Mouse (Mus musculus): ENCODE data around the gene Tagln3.

Tagln3 gene

DNA sequence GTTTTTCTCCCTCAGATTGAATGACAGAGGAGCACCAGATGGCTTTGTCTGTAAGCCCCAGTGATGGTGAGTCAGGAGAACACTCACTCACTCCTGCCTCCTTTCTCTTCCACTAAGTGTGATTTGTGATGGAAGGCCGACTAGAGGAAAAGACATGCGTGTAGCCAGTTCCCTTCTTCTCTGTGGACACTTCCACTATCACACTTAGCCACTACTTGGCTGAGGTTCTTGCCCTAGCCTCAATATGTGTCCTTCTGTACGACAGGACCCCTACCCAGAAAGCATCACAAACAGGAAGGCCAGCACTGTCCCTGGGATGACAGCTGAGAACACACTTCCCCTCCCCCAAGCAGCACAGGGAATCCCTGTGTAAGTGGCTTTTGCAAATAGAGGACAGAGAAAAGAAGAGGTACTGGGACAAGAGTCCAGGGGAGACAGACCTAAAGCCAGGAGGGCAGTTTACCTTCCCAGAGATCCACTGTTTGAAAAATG, 1.9 kb downstream of the Tagln3 start:
- in situ Hi-C loops (cut with MboI, MseI): no loop called here

DNA sequence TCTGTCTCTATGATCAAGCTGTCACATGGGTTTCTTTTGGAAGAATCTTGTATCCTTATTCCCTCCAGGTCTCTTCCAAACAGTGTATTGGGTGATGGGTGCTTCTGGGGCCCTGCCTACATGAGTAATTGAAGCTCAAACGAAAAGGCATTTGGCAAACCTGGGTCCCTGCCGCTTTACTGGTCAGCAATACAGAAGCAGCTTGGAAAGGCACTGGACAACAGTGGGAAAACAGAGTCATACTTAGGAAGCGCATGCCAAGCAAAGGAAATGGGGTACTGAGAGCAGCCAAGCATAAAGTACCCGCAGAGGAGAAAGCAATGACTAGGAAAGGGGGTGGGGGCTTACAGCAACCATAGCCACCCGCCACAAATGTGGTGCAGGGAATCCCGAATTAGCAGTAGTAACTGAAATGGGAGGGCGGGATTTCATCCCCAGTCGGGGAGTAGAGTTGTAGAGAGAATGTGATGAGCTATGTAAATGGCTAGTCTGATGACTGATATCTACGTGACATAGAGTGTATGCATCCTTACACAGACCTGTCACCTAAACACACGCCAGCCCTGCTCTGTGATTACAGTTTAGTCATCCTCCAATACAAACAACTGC, 4.3 kb downstream of the Tagln3 start:
- in situ Hi-C loops (cut with MboI, MseI): no loop called here

DNA sequence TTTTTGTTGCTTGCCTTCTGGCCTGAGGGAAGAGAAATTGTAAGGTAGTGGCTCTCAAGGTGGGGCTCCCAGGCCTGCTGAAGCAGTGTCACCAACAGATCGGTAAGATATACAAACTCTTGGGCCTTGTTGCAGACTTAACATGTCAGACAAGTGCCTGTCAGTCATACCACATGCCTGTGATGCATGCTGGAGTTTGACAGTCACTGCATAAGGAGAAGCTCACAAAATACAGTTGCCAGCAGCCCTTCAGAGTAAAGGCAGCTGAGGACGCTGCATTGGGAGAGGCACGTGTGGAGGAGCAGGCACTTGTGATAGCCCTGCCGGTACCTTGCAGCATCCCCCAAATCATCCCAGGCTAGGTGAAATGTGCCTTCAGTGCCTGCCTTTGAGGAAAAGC, 6.1 kb downstream of the Tagln3 start:
- in situ Hi-C loops (cut with MboI, MseI): no loop called here

DNA sequence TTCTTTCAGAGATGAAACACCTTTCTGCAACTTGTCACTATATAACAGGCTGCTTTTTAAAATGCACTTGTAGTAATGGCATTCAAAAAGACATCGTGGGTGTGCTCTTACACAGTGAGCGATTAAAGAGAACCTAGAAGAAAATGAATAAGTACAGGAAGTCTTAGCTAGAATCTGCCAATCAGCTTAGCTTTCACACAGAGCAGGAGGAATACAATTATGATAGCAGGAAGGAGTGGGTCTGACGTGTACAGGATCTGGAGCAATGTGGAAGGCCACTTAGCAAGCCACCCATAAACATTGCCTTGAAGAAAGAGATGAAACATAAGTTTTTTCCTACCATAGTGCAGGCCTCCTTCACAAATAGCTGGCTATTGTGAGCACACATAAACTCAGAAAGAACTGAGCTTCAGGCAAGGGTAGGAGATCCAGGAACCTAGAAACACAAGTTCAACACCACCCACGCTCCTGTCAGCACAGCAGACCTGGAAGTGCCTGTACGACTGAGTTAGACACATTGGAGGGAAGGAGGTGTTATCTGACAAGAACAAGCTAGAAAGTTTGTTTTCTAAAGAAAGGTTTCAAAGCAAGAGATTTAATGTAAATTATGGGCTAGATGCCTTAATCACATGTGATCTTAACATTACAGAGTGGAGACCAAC, 9.8 kb downstream of the Tagln3 start:
- in situ Hi-C loops (cut with MboI, MseI): no loop called here

DNA sequence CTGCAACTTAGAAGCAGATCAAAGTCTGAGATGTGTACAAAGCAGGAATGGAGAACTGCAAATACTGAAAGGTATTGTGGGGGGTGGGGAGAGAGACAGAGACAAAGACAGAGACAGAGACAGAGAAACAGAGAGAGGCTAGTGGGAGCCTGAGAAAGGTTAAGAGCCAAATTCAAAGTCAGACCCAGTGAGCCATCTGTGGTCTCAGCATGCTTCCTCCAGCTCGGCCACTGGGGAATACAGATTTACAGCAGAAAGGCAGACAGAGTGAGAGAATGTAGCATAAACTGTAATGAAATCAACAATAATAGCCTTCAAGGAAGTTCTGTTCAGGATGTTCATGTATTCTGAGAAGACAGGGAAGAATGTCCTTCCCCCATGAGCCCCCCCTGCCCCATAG, 10.5 kb downstream of the Tagln3 start:
- in situ Hi-C loops (cut with MboI, MseI): no loop called here

DNA sequence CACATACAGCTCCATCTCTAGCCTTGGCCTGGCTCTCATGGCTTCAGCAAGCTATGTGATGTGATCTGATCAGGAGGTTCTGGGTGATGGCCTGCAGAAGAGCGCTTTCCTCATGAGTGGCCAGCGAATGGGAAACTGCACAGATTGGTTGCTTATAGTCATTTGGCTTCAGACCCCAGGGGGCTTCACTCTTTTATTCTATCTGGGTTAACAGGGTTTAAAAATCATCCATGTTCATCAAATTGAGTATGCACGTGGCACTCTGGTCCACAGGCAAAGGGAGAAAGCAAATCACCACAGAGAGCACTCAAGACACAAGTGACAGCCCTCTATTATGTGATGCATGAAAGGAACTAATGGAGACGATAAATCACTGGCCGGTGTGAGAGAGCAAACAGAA, 11.1 kb downstream of the Tagln3 start:
- in situ Hi-C loops (cut with MboI, MseI): no loop called here

DNA sequence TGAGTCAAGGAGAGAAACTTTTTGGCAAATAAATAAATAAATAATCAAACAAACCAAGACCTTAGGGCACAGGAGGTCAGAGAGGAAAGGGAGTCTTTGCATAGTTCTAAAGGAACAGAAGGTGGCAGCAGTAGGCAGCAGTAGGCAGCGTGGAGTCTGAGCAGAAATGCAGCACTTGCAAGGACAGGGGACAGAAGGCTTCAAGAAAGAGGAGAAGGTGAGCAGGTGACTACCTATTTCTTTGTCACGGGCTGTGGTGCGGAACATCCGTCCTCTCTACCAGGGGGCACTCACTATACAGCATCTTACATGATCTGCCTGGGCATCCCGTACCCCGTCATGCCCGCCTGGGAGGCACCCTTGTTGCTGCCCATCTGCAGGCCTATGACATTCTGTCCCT, 13.1 kb downstream of the Tagln3 start:
- in situ Hi-C loops (cut with MboI, MseI): no loop called here

DNA sequence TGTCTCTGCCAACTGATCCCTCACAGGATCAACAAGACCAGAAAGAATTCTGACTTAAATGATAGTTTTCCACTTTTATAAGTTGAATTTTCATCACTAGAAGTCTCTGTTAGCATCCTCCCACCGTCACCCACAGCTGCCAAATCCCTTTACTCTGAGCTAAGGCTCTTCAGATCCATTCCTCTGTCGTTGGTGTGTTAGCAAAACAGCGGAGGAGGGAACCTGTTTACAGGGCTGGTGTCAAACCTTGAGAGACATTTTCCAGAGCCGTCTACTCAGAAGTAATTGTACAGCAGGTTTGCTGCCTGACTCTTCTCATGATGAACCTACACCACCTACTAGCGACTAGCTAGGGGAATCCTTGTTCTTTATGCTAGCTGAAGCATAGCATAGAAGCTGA, 25.1 kb downstream of the Tagln3 start:
- in situ Hi-C loops (cut with MboI, MseI): no loop called here

DNA sequence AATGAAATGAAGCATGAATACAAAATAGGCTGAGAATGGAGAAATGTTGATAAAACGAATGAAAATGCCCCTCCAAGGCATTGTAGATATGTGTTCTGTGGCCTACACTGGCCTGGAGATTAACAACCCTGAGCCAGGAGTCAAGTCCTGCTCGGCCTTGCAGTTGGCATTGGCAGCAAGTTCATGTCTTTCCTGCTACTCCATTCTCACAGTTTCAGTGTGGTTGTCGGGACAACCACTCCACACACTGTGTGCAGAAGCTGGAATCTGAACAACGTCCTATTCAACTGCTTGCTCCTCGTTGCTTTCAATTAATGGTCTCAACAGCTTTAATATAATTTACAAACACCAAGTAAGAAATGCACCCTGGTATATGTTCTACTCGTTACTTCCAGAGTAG, 26.4 kb downstream of the Tagln3 start:
- in situ Hi-C loops (cut with MboI, MseI): no loop called here

DNA sequence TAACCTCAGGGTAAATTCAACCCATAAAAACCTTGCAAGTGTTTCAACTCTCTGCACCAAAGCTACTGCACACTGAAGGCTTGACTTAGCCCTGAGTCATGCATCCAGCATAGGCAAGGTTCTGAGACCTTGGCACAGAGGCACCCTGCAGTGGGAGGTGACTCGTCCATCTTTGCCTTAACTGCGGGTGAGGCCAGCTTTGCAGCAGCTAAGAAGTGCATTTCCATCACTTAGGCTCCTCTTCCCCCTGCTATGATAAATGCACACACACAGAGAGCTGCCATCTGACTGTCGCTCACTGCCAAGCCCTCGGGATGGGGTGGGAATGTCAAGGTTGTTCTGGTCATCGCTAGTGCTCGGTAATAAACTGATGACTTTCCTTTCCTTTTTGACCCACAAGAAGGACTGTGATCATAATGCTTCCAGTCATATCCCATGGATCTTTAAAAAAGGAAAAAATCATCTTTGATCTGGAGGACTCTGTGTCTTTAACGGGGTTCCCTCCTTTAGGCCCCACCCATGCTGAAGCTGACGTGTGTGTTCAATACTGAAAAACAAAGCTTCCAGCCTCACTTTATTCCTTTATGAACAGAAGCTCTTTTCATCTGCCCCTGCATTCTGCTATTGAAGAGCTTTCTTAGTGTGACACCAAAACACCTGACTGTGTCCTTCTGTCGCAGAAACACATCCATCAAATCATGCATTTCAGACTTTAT, 28.8 kb downstream of the Tagln3 start:
- in situ Hi-C loops (cut with MboI, MseI): no loop called here

DNA sequence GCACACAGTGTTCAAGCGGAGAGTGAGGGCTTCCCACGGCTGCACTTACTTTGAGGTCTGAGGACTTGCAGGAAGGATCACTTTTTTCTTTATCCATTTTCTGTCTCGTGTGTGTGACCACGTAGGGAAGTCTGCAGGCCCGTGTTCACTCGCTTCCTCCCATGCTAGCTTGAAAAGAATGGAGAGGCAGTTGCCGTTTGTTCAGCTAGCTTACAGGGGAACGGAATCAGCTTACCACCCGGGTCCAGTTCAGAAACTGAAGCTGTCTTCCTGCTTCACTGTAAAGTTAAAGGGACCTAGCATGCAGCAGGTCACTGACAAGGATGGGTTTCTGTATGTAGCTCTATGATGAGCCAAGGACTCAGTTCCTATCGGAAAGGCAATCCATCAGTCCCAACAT, 30.9 kb downstream of the Tagln3 start, which contains the start of gene Tmprss7:
Gene Tmprss7, minus strand, starts transcription at position 101 of the 400 bp plus-strand sequence.
- in situ Hi-C loops (cut with MboI, MseI): no loop called here

DNA sequence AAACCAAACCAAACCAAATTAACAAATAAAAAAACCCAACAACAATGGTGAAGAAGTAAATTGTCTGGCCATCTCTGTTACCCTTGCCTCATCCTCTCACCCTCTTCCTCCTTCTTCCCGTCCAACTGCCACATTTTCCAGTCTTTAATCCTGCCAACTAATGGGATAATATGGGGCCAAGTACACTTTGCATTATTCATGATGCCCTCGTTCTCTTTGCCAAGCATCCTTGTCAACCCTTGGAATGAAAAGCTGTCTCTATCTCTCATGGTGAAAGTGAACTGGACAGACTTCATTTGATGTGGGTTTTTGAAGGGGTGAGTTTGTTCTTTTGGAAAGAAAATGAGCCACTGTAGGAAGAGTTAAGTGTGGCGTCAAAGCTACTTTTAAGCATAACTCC, 31.6 kb downstream of the Tagln3 start:
- in situ Hi-C loops (cut with MboI, MseI): no loop called here

DNA sequence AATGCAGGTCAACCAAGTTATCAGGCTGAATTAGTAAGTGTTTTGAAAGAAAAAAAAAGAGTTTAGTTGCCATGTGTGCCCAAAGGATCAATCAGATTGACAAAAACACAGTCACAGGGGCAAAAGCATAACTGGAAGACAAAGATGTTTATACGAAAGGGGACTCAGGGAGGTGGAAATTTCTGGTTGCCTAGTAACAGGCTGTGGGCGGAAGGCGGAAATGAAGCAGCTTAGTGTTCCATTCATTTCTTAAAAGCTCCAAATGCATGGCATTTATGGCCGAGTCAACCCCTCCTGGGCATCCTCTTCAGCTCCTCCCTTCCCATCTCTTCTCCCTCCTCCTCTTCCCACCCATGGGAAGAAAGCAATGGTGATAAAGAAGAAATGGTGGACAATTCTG, 34.2 kb downstream of the Tagln3 start:
- in situ Hi-C loops (cut with MboI, MseI): no loop called here

DNA sequence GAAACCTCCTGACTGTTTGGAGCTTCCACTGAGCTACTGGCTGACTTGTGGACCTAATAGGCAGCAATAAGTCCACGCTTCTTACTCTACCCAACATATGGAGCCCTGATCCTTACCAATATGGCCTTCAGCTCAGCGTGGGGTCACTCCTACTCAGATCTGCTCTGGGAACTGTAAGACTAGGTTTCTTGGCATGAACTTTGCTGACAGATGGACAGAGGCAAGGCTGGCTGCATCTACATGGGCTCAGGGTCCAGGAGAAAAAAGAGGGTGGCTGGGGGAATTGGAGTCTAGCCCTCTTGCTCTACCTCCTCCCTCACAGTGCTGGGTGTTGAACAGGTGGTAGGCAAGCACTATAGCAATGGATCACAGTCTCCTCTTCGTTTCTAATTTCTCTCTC, 37.6 kb downstream of the Tagln3 start:
- in situ Hi-C loops (cut with MboI, MseI): no loop called here

DNA sequence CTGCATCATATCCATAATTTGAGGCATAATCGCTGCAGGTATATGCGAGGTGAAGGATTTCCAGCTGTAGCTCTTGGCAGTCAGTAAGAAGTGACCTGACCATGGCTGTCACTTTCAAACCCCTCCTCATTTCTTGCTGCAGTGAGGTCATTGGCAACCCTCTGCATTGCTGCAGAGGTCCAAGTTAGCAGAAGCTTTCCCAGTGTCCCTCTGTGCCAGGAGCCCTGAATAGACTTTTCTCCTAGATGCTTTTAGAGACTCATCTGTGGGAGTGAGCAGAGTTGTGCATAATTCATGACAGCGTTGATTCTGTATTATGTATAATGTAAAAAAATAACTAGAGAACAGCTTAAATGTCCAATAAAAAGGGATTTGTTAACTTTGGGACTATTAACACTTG, 39.1 kb downstream of the Tagln3 start:
- in situ Hi-C loops (cut with MboI, MseI): no loop called here

DNA sequence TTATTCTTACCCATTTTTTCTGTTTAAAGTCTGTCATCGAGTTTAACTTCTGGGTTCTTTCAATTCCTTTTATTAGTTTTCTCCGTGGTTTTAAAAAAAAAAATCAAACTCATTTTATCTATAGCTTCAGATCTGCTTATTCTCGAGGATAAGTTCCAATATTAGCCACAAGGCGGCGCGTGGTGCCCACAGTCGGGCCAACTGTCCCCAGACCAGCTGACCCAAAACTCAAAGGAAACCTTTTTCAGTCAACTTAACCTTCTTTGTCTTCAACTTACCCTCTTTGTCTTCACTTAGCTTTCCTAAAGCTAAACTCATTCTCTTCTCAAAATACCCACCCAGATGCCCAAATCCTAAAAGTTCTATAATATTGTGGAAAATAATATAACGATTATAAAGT, 39.6 kb downstream of the Tagln3 start:
- in situ Hi-C loops (cut with MboI, MseI): no loop called here

DNA sequence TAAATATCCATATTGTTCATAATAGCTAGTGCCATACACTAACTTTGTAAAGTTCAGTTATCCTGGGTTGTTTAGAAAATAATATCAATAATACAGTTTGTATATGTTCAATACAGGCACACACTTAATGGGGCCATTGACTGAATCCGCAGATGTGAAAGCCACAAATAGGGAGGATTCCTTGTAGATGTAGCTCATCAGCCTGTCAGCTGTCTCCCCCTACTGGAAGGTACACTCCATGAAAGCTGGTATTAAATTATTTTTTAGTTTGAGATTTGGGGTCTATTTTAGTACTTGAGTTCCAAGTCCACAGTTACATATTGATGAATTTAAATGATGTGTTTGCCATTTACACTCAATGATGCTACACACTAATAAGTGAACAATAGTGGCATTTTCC, 47.9 kb downstream of the Tagln3 start:
- in situ Hi-C loops (cut with MboI, MseI): no loop called here

DNA sequence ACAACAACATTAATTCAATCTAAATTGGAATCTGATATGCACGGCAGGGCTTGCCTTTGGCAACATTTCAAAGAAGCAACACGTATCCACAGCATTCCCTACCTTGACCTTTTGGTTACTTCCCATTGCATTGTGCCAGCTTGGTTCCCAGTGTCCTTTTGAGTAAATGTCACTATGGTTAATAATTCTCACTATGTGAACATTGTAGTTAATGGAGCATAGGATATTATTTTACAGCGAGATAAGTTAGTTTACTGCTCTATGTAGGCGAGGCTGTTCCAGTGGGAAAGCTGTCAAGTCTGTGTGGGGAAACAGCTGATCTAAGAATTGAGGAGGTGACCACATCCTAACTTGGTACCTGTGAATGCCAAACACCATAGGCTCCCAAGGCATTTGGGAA, 54.4 kb downstream of the Tagln3 start:
- in situ Hi-C loops (cut with MboI, MseI): loop anchor here (5.0 kb wide), 1 partner anchor 88 kb away; no protein-coding TSS in a partner anchor

DNA sequence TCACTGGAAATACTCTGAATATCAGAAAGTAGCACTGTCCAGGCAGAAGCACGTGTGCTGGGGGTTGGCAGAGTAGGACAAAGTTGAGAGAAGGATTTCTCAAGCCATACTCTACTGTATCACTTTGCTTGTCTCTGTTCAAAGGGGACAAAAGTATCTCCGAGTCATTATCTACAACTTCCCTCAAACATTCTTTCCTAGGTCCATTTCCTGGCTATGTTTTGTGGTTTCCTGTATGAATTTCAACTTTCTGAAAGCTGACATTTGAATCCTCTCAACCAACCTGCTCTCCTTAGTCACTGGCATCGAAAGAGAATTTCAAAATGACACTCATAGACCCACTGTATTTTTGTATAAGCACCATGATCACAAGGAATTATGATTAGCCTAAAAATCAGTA, 56.2 kb downstream of the Tagln3 start:
- in situ Hi-C loops (cut with MboI, MseI): no loop called here

DNA sequence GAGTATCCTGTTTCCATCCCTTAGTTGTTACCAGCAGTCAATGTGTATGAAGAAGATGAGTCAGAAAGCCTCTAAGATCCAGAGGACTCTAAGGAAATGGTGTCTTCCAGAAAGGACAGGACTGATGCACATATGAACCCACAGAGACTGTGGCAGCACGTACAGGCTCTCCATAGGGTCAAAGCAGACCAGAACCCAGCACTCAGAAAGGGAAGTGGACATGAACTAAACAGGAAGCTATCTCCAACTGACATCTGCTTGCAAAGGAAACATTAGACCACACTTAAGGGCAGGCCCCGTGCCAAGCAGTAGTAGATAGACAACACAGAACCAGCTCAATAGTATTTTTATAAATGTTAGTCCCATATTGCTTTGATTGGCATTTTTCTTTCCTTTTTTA, 58.3 kb downstream of the Tagln3 start:
- in situ Hi-C loops (cut with MboI, MseI): no loop called here

DNA sequence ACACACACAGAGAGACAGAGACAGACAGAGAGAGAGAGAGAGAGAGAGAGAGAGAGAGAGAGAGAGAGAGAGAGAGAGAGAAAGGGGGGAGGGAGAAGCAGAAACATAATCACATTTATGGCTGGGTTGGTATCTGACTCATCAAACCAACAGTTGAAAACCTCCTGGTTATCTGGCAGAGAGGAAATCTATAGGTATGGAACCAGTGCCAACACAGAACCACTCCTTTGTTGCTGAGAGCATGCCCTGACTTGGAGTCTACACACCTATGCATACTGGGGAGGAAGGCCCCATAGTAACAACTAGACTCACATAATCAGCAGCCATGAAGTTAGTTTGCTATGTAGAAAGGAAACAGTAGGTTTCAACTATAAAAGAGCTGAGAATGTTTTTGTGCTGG, 62.0 kb downstream of the Tagln3 start:
- in situ Hi-C loops (cut with MboI, MseI): no loop called here

Data from T-helper 2 cell (primary cell).